Mouse (Mus musculus) liver, postnatal 0 days (tissue): Measurements from ENCODE around the gene Socs3. TPM values are rescaled to one million over a fixed set of nuclear protein-coding genes. Genes with fewer than 3 reads are reported as not detected.

Source experiments
- ATAC-seq: fragments of 200-750 bp; cut with Nextera tagmentation; 2 replicates; pipeline ENCODE4 v1.8.0; 2017; ENCODE audit warnings: mild to moderate bottlenecking, moderate library complexity
- DNase-seq: peaks from one replicate; pipeline ENCODE4 v3.0.0-alpha.2; 2016
- H3K27ac ChIP-seq: fragments of 300-500 bp; sonication (generic); 2 replicates; pipeline ENCODE4 v1.5.1; 2014; ENCODE audit warnings: antibody characterized with exemption, moderate library complexity, mild to moderate bottlenecking, low read depth
- H3K27me3 ChIP-seq: fragments of 300-500 bp; sonication (generic); 2 replicates; pipeline ENCODE4 v1.6.1; 2014; ENCODE audit warnings: low read length, control low read depth, mixed read lengths; ENCODE audit not compliant: insufficient read depth
- H3K36me3 ChIP-seq: fragments of 300-500 bp; sonication (generic); replicated peaks from 2 replicates; pipeline ENCODE4 v1.6.1; 2014; ENCODE audit warnings: mild to moderate bottlenecking, control low read depth, low read length, moderate library complexity, mixed read lengths; ENCODE audit not compliant: insufficient read depth
- H3K4me1 ChIP-seq: fragments of 300-500 bp; sonication (generic); 2 replicates; pipeline ENCODE4 v1.6.1; 2014; ENCODE audit warnings: antibody characterized with exemption, mild to moderate bottlenecking, control low read depth; ENCODE audit not compliant: insufficient read depth
- H3K4me2 ChIP-seq: fragments of 300-500 bp; sonication (generic); 2 replicates; pipeline ENCODE4 v1.6.1; 2014; ENCODE audit warnings: low read depth, mild to moderate bottlenecking, low read length, moderate library complexity, mixed read lengths
- H3K4me3 ChIP-seq: fragments of 300-500 bp; sonication (generic); 2 replicates; pipeline ENCODE4 v1.5.1; 2014; ENCODE audit warnings: low read depth, low read length
- H3K9ac ChIP-seq: fragments of 300-500 bp; sonication (generic); replicated peaks from 2 replicates; pipeline ENCODE4 v1.6.1; 2014; ENCODE audit warnings: mild to moderate bottlenecking, moderate library complexity
- H3K9me3 ChIP-seq: fragments of 300-500 bp; sonication (generic); 2 replicates; pipeline ENCODE4 v1.6.1; 2016; ENCODE audit warnings: mild to moderate bottlenecking, control low read depth, low read length, mixed read lengths
- CTCF ChIP-seq: sonication (generic); IDR thresholded peaks from 2 replicates; pipeline ENCODE4 v1.5.1; 2016; ENCODE audit warnings: antibody characterized with exemption, low read depth
- EP300 ChIP-seq: IDR thresholded peaks from 2 replicates; pipeline ENCODE4 v1.6.1; 2016; ENCODE audit warnings: antibody characterized with exemption, low read depth, mild to moderate bottlenecking
- WGBS: fragments of 180-500 bp; shearing (Covaris S2); extraction: QIAGEN DNeasy Blood & Tissue Kit; methylation state at CpG from one replicate; pipeline ENCODE4 v1.1.7; 2014; ENCODE audit not compliant: insufficient replicate concordance; 5-methylcytosine and 5-hydroxymethylcytosine counted together
- polyA plus RNA-seq: library from polyadenylated mRNA; unstranded; fragments of >200 nt; fragmentation: Nextera tagmentation; extraction: Ambion mirVana; gene quantifications from 2 replicates; pipeline ENCODE4 v1.2.1, GENCODE M21; 2015

The Socs3 gene
- polyA plus RNA-seq, 1 experiment from 2014 or later = 5.8 TPM

GRCm38 (mm10) chr11:117991502-117992470, 21.9 kb upstream of the Socs3 start:
- DNase-seq (peak; percentile 70), ATAC-seq (peak; percentile 50)
- no peak overlapping the region for H3K4me3 ChIP-seq
- TF ChIP-seq CTCF (no peak), EP300 (peak; percentile 62; the same call in 1 of the 2 replicates)
- H3K27me3 ChIP-seq = no peaks in the 10 kb centered on the region
- no peaks in the 10 kb centered on the region for H3K9me3 ChIP-seq
- H3K4me2 ChIP-seq = no peak overlapping the region
- peak overlapping the region; percentile 38; the same call in 1 of the 2 replicates for H3K9ac ChIP-seq
- 0 out of 2 replicates have a peak, but pooled peaks cover 2% of the 10 kb centered on the region for H3K36me3 ChIP-seq
- 36% methylated on average over 9 of the region's 9 CpGs for WGBS
- peak overlapping the region; percentile 81 for H3K27ac ChIP-seq
- H3K4me1 ChIP-seq = peaks cover 80% of the 10 kb centered on the region

DNA sequence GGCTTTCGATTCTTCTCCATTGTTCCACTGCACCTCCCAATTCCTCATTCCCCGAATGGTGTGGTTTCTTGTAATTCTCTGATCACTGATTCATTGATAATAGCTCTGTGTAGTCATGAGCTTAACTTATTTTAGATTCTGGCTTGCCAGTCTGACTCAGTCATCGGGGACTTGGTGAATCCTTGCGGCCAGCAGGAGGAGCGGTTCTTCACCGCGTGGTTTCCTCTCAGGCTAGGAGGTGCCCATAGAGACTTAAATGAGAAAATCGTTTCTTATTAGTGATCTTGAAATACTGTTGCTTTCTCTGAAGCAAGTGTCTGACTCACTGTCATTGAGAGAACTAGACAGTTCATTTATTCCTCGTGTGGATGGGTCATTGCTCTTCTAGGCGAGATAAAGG, 20.1 kb upstream of the Socs3 start:
- Histone ChIP-seq H3K27me3 (no peaks in the 10 kb centered on the region), H3K4me1 (peaks cover 78% of the 10 kb centered on the region), H3K9me3 (no peaks in the 10 kb centered on the region), H3K9ac (peak overlapping the region; percentile 53), H3K27ac (peak overlapping the region; percentile 81), H3K36me3 (0 out of 2 replicates have a peak, but pooled peaks cover 2% of the 10 kb centered on the region), H3K4me3 (peak overlapping the region; percentile 11; the same call in 1 of the 2 replicates), H3K4me2 (peak overlapping the region; percentile 59)
- TF ChIP-seq CTCF = peak; percentile 47
- TF ChIP-seq EP300 = no peak
- 22% methylated on average over 10 of the region's 10 CpGs for WGBS
- no peak for DNase-seq
- ATAC-seq = no peak

GRCm38 (mm10) chr11:117989241-117989640, 19.4 kb upstream of the Socs3 start:
- no peaks in the 10 kb centered on the region for H3K9me3 ChIP-seq
- peak overlapping the region; percentile 81 for H3K27ac ChIP-seq
- 65% methylated on average over 4 of the region's 4 CpGs for WGBS
- TF ChIP-seq EP300 = no peak
- TF ChIP-seq CTCF = no peak
- peak overlapping the region; percentile 53 for H3K9ac ChIP-seq
- ATAC-seq (no peak), DNase-seq (no peak)
- H3K27me3 ChIP-seq = no peaks in the 10 kb centered on the region
- peak overlapping the region; percentile 11; the same call in 1 of the 2 replicates for H3K4me3 ChIP-seq
- 0 out of 2 replicates have a peak, but pooled peaks cover 2% of the 10 kb centered on the region for H3K36me3 ChIP-seq
- H3K4me1 ChIP-seq = peaks cover 71% of the 10 kb centered on the region
- peak overlapping the region; percentile 59 for H3K4me2 ChIP-seq

DNA sequence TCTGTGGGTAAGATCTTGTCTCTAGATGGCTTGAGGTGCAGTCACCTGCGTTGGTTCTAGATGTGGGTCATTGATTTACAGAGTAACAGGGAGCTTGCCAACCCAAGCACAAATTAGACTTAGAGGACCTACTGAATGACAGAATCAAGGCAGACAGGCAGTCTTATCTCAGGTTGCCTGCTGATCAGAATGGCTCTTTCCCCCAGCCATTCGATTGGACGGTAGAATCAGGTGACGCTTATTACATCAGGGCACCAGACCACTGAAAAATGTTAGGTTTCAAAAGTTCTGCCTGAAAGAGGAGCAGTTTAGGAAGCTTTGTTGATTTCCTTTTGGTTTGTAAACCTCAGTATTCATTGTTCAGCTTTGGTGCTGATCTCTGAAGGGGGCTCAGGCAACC, 18.1 kb upstream of the Socs3 start:
- DNase-seq (no peak), ATAC-seq (peak; percentile 52)
- 17% methylated on average over 4 of the region's 4 CpGs for WGBS
- no peak for TF ChIP-seq CTCF
- no peak for TF ChIP-seq EP300
- H3K36me3 ChIP-seq = 0 out of 2 replicates have a peak, but pooled peaks cover 2% of the 10 kb centered on the region
- no peaks in the 10 kb centered on the region for H3K27me3 ChIP-seq
- peaks cover 59% of the 10 kb centered on the region for H3K4me1 ChIP-seq
- H3K9ac ChIP-seq = peak overlapping the region; percentile 93
- no peaks in the 10 kb centered on the region for H3K9me3 ChIP-seq
- peak overlapping the region; percentile 93 for H3K4me3 ChIP-seq
- H3K27ac ChIP-seq = peak overlapping the region; percentile 92
- H3K4me2 ChIP-seq = peak overlapping the region; percentile 73

DNA sequence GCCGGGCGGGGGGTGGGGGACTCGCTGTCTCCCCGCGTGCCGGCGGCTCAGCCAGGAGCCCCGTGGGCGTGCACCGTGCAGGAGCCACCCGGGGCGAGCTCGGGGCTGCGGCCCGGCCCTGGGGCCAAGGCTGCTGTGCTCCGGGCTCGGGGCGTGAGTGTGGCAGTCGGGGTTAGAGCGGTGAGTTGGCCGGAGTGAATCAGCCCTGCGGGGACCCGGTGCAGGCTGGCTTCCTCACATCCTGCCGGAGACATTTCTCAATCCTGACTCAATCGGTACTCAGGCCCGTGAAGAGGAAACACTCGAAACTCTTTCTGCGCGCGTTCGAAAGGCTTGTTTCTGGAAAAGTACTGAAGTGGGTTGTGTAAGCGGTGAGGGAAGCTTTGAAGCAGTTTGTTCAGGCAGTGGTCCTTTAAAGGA, 17.2 kb upstream of the Socs3 start:
- Histone ChIP-seq H3K36me3 (0 out of 2 replicates have a peak, but pooled peaks cover 2% of the 10 kb centered on the region), H3K9me3 (no peaks in the 10 kb centered on the region), H3K27ac (peak overlapping the region; percentile 92), H3K9ac (peak overlapping the region; percentile 93), H3K4me1 (peaks cover 50% of the 10 kb centered on the region), H3K4me3 (peak overlapping the region; percentile 93), H3K4me2 (peak overlapping the region; percentile 73), H3K27me3 (no peaks in the 10 kb centered on the region)
- ATAC-seq (peak; percentile 68), DNase-seq (peak; percentile 70)
- TF ChIP-seq CTCF = no peak
- TF ChIP-seq EP300 = no peak
- WGBS = 0% methylated on average over 32 of the region's 32 CpGs
